Mouse (Mus musculus): ENCODE results near the gene Megf8. TPM values are rescaled to one million over a fixed set of nuclear protein-coding genes. Genes with fewer than 3 reads are reported as not detected.
"Not testable (repeated sequence)": the region's sequence is repeated elsewhere in the genome, so short reads cannot be mapped to it uniquely, and the experiment has no call there.

Megf8 gene
- polyA plus RNA-seq, 1 experiment: not detected

- 1% methylated on average over 52 of the region's 52 CpGs for WGBS
- TF ChIP-seq CTCF (IDR thresholded peaks at IDR 0.05; ENCODE audit: insufficient read depth, low read depth, low read length) (no peak), POLR2A (IDR thresholded peaks at IDR 0.05; ENCODE audit: insufficient read depth, low read depth, low read length) (no peak; the same call in 1 of the 2 replicates)
- Histone ChIP-seq H3K4me1 (ENCODE audit: control insufficient read depth, insufficient read depth, low read length) (peaks cover 25% of the 10 kb centered on the region), H3K27ac (ENCODE audit: insufficient read depth, low read depth, low read length) (peak overlapping the region; percentile 59), H3K4me3 (ENCODE audit: insufficient read depth, low read depth, low read length) (peak overlapping the region; percentile 72)
Observed at GRCm38 (mm10) chr7:25395558-25396521, 78.9 kb downstream of the Megf8 start.

- 91% methylated on average over 14 of the region's 14 CpGs for WGBS
- H3K4me1 ChIP-seq (ENCODE audit: control insufficient read depth, insufficient read depth, low read length): peaks cover 20% of the 10 kb centered on the region
- H3K27ac ChIP-seq (ENCODE audit: insufficient read depth, low read depth, low read length): peak overlapping the region; percentile 59; the same call in 1 of the 2 replicates
- H3K4me3 ChIP-seq (ENCODE audit: insufficient read depth, low read depth, low read length): peak overlapping the region; percentile 72
- TF ChIP-seq CTCF (IDR thresholded peaks at IDR 0.05; ENCODE audit: insufficient read depth, low read depth, low read length) (no peak), POLR2A (IDR thresholded peaks at IDR 0.05; ENCODE audit: insufficient read depth, low read depth, low read length) (no peak)
Observed at GRCm38 (mm10) chr7:25396621-25397020, 79.7 kb downstream of the Megf8 start.

GRCm38 (mm10) chr7:25398610-25399009 is 81.6 kb downstream of the Megf8 start, which contains the start of gene Lipe:
Lipe (minus strand) TSS chr7:25398710.
- no peak for TF ChIP-seq CTCF (IDR thresholded peaks at IDR 0.05; ENCODE audit: insufficient read depth, low read depth, low read length)
- no peak within 1 kb of the TSS for H3K27ac ChIP-seq (ENCODE audit: insufficient read depth, low read depth, low read length)
- no peak within 1 kb of the TSS for H3K4me3 ChIP-seq (ENCODE audit: insufficient read depth, low read depth, low read length)
- peaks cover 18% of the 10 kb centered on the region for H3K4me1 ChIP-seq (ENCODE audit: control insufficient read depth, insufficient read depth, low read length)
- 86% methylated on average over 1 of the region's 1 CpGs for WGBS

- H3K4me1 ChIP-seq (ENCODE audit: control insufficient read depth, insufficient read depth, low read length): peaks cover 14% of the 10 kb centered on the region
- not testable (repeated sequence) for H3K27ac ChIP-seq (ENCODE audit: insufficient read depth, low read depth, low read length); H3K4me3 ChIP-seq (ENCODE audit: insufficient read depth, low read depth, low read length)
Observed at GRCm38 (mm10) chr7:25399028-25399427, 82.1 kb downstream of the Megf8 start.

- Histone ChIP-seq H3K4me1 (ENCODE audit: control insufficient read depth, insufficient read depth, low read length) (peaks cover 6% of the 10 kb centered on the region), H3K4me3 (ENCODE audit: insufficient read depth, low read depth, low read length) (no peak overlapping the region), H3K27ac (ENCODE audit: insufficient read depth, low read depth, low read length) (no peak overlapping the region)
- 88% methylated on average over 2 of the region's 2 CpGs for WGBS
- TF ChIP-seq CTCF (IDR thresholded peaks at IDR 0.05; ENCODE audit: insufficient read depth, low read depth, low read length): no peak
- no peak for TF ChIP-seq POLR2A (IDR thresholded peaks at IDR 0.05; ENCODE audit: insufficient read depth, low read depth, low read length)
Observed at GRCm38 (mm10) chr7:25401551-25401950, 84.6 kb downstream of the Megf8 start.

GRCm38 (mm10) chr7:25401986-25402385 is 85.0 kb downstream of the Megf8 start:
- Histone ChIP-seq H3K27ac (ENCODE audit: insufficient read depth, low read depth, low read length) (no peak overlapping the region), H3K4me3 (ENCODE audit: insufficient read depth, low read depth, low read length) (no peak overlapping the region), H3K4me1 (ENCODE audit: control insufficient read depth, insufficient read depth, low read length) (0 out of 2 replicates have a peak, but pooled peaks cover 3% of the 10 kb centered on the region)
- WGBS: 57% methylated on average over 5 of the region's 5 CpGs
- no peak for TF ChIP-seq POLR2A (IDR thresholded peaks at IDR 0.05; ENCODE audit: insufficient read depth, low read depth, low read length)
- no peak for TF ChIP-seq CTCF (IDR thresholded peaks at IDR 0.05; ENCODE audit: insufficient read depth, low read depth, low read length)

GRCm38 (mm10) chr7:25402671-25403101 is 85.7 kb downstream of the Megf8 start:
- 4% methylated on average over 2 of the region's 2 CpGs for WGBS
- Histone ChIP-seq H3K4me3 (ENCODE audit: insufficient read depth, low read depth, low read length) (no peak overlapping the region), H3K4me1 (ENCODE audit: control insufficient read depth, insufficient read depth, low read length) (0 out of 2 replicates have a peak, but pooled peaks cover 3% of the 10 kb centered on the region), H3K27ac (ENCODE audit: insufficient read depth, low read depth, low read length) (no peak overlapping the region)
- TF ChIP-seq CTCF (IDR thresholded peaks at IDR 0.05; ENCODE audit: insufficient read depth, low read depth, low read length) (peak; percentile 38; the same call in 1 of the 2 replicates), POLR2A (IDR thresholded peaks at IDR 0.05; ENCODE audit: insufficient read depth, low read depth, low read length) (no peak)

- Histone ChIP-seq H3K27ac (ENCODE audit: insufficient read depth, low read depth, low read length) (no peak overlapping the region), H3K4me3 (ENCODE audit: insufficient read depth, low read depth, low read length) (no peak overlapping the region), H3K4me1 (ENCODE audit: control insufficient read depth, insufficient read depth, low read length) (0 out of 2 replicates have a peak, but pooled peaks cover 3% of the 10 kb centered on the region)
- TF ChIP-seq POLR2A (IDR thresholded peaks at IDR 0.05; ENCODE audit: insufficient read depth, low read depth, low read length) (no peak), CTCF (IDR thresholded peaks at IDR 0.05; ENCODE audit: insufficient read depth, low read depth, low read length) (no peak)
- WGBS: 89% methylated on average over 7 of the region's 7 CpGs
Observed at GRCm38 (mm10) chr7:25406468-25406867, 89.5 kb downstream of the Megf8 start.

GRCm38 (mm10) chr7:25409114-25409760 is 92.3 kb downstream of the Megf8 start:
- no peak for TF ChIP-seq CTCF (IDR thresholded peaks at IDR 0.05; ENCODE audit: insufficient read depth, low read depth, low read length)
- no peak for TF ChIP-seq POLR2A (IDR thresholded peaks at IDR 0.05; ENCODE audit: insufficient read depth, low read depth, low read length)
- Histone ChIP-seq H3K4me3 (ENCODE audit: insufficient read depth, low read depth, low read length) (no peak overlapping the region), H3K4me1 (ENCODE audit: control insufficient read depth, insufficient read depth, low read length) (no peaks in the 10 kb centered on the region), H3K27ac (ENCODE audit: insufficient read depth, low read depth, low read length) (no peak overlapping the region)
- 54% methylated on average over 4 of the region's 4 CpGs for WGBS

Data from olfactory bulb, adult 2 months (tissue).